Mouse (Mus musculus): ENCODE measurements around the gene Srgap2.

Srgap2 gene

GRCm38 (mm10) chr1:131417821-131418660 is 109.1 kb downstream of the Srgap2 start:
- in situ Hi-C loops (cut with MboI): no loop called here

GRCm38 (mm10) chr1:131417059-131417750 is 109.9 kb downstream of the Srgap2 start:
- in situ Hi-C loops (cut with MboI): no loop called here

- in situ Hi-C loops (cut with MboI): no loop called here
Observed at GRCm38 (mm10) chr1:131403567-131403966, 123.6 kb downstream of the Srgap2 start.

DNA sequence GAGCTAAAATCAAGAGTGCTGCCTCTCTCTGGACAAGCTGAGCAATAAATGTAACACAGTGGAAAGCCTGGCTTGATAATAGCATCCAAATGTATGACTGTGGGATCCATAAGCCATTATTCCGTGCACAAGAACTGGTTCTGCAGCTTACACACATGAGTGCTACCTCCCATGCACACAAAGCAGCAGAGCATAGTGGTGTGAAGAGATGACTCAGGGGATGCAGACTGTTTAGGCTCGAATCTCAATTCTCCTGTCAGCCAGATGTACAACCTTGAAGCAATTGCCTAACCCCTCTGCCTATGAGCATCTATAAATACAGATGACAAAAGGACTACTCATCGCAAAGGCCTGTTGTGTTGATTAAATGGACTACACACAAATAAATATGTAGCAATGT is 126.3 kb downstream of the Srgap2 start:
- in situ Hi-C loops (cut with MboI): no loop called here

DNA sequence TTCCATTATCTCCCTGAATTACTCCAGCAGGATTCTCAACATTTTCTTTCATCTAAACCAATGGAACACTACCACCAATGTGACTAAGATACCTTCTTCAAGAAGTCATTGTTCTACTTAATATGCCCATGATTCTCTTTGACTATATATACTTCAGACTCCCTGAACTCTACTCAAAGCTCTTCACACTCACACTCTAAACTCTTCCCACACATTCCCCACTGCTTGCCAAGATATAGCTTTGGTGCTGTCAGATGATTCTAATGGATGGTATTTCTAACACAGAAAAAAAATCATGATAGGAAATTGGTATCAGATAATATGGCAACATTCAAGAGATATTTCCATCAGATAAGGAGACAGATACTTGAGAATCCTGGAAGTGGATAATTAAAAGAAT is 129.0 kb downstream of the Srgap2 start:
- in situ Hi-C loops (cut with MboI): no loop called here

GRCm38 (mm10) chr1:131384406-131384805 is 142.7 kb downstream of the Srgap2 start:
- in situ Hi-C loops (cut with MboI): no loop called here

DNA sequence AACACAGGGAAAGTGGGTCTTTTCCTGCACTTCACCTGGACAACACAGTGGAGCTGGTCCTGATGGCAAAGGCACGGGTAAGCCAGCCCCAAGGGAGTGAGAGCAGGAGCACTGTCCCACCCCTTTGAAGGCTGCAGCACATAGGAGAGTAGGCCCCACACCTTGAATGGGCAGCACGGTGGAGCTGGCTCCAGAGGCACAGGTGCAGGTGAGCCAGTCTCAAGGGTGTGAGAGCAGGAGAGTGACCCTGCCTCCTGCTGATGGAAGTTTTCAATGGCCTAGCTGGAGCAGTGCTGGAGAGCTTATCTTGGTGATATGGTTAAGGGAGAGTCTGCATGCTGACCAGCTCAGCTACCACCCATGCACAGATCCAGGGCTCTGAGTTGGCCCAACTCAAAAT is 145.0 kb downstream of the Srgap2 start:
- in situ Hi-C loops (cut with MboI): no loop called here

DNA sequence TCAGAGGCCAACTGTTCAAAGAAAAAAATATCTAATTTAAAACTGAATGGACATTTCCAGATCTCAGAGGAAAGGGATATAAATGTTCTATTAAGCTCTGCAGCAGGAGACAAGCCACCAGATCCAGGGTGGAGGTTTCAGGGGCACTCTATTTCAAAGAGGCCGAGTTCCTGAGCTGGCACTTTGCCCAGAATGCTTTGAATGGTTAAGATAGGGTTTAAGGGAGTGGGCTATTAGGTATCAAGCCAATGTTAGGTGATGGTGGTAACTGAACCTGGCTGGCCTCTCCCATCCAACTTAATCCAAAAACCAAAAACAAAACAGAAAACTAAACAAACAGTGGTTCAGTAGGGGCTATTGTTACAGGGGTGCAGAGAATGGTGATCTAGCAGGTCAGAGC is 146.9 kb downstream of the Srgap2 start:
- in situ Hi-C loops (cut with MboI): no loop called here

- in situ Hi-C loops (cut with MboI): no loop called here
Observed at GRCm38 (mm10) chr1:131378914-131379474, 148.2 kb downstream of the Srgap2 start.

- in situ Hi-C loops (cut with MboI): no loop called here
Observed at GRCm38 (mm10) chr1:131378081-131378913, 148.9 kb downstream of the Srgap2 start.

GRCm38 (mm10) chr1:131365832-131366231 is 161.3 kb downstream of the Srgap2 start:
- in situ Hi-C loops (cut with MboI): loop anchor here (10.0 kb wide), 1 partner anchor 179 kb away; no protein-coding TSS in a partner anchor

DNA sequence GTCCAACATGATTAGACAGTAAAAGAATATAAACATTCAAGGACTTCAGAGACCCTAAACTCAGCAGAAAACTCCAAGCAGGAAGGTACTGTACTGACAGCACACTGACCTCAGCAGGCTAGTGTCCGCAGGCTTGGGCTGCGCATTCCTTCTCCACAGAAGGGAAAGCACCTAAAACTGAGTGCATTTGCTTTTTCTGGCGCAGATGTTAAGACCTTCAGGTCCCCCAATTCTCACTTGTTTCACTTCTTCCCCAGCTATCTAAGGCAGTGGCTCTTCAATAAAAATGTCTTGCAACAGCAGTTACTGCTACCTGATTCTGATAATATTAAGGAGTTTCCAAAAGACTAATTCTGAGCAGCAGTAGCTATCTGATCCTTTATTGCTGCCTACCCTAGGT is 162.7 kb downstream of the Srgap2 start:
- in situ Hi-C loops (cut with MboI): loop anchor here (10.0 kb wide), 1 partner anchor 180 kb away; no protein-coding TSS in a partner anchor

DNA sequence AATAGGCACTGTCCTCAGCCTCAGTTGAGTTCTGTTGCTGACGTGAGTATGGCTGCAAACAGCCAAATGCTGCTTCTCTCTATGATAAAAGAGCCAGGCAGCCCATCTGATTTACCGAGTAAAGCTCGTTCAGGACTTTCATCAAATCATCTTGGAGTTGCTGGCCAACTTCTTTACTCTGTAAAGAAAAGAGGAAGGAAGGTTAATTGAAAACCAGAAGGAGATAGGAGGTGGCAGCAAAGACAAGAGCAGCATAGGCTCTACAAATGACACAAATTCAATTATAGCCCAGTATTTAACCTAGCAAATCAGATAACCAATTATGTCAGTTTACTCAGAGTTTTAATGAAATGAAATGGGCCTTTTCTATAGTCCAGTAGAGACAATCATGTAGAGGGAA is 163.3 kb downstream of the Srgap2 start:
- in situ Hi-C loops (cut with MboI): loop anchor here (10.0 kb wide), 1 partner anchor 181 kb away; no protein-coding TSS in a partner anchor

DNA sequence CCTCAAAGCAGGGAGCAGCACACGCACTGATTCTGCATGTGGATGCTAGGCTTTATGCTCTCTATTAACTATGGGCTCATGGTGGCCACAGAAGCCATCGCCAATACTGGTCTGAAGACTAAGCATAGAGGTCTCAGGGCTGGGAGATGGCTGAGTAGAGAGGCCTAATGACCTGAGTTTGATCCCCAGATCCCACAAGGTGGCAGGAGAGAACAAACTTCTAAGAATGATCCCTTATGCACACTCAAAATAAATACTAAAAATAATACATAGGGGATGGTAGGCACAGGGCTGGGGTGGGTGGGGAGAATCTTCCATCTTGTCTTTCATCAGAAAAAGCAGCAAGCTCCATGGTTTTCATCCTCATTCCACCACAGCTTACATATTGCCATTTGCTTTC is 165.1 kb downstream of the Srgap2 start:
- in situ Hi-C loops (cut with MboI): loop anchor here (10.0 kb wide), 1 partner anchor 183 kb away; no protein-coding TSS in a partner anchor

DNA sequence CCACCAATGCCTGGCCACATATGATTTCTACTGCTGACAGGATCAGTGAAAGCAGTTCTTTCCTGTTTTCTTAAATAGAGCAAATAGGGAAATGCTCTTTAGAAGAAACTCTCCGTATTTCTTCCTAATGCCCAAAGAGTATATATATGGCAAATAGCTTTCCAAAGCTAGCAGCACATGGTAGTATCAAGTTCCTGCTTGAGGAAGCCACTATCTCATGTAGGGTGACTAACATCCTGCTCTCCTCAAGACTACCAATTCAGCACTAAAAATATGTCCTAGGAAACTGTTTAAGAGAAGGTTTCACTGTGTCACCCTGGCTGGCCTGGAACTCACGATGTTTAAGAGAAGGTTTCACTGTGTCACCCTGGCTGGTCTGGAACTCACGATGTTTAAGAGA is 166.4 kb downstream of the Srgap2 start:
- in situ Hi-C loops (cut with MboI): loop anchor here (10.0 kb wide), 1 partner anchor 184 kb away; no protein-coding TSS in a partner anchor

- in situ Hi-C loops (cut with MboI): loop anchor here (10.0 kb wide), 1 partner anchor 185 kb away; no protein-coding TSS in a partner anchor
Observed at GRCm38 (mm10) chr1:131359609-131360008, 167.5 kb downstream of the Srgap2 start.

DNA sequence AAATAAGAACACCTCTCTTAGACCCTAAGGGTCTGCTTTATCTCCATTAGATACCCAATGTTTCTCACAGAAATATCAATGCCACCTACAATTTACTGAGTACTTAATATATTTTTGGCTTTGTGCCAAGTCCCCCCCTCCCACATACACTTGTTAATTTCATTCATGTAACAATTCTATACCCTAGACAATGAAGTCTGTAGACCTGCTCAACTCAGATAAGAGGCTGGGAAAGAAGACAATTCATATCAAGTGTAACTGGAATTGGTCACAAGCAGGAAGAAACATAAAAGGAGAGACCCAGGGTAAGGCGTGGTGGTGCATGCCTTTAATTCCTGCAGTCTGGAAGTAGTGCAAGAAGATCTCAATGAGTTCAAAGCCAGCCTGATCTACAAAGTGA is 169.9 kb downstream of the Srgap2 start:
- in situ Hi-C loops (cut with MboI): no loop called here

DNA sequence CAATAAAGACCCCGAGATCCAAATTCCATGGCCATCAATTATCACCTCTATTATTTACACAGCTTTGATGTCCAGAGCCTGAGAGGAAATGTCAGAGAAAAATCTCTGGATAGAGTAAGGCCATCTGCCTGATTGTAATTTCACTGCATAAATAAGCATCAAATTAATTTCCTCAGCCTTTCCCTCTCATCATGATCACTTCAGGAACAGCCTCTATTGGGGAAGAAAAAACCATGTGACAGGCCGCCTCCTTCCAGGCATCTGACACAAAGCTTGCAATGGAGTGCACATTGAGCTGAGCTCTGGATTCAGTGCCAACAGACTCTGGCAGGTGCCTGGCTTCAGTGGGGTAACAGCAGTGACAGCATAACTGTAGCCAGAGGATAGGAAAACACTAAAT is 175.7 kb downstream of the Srgap2 start:
- in situ Hi-C loops (cut with MboI): no loop called here

DNA sequence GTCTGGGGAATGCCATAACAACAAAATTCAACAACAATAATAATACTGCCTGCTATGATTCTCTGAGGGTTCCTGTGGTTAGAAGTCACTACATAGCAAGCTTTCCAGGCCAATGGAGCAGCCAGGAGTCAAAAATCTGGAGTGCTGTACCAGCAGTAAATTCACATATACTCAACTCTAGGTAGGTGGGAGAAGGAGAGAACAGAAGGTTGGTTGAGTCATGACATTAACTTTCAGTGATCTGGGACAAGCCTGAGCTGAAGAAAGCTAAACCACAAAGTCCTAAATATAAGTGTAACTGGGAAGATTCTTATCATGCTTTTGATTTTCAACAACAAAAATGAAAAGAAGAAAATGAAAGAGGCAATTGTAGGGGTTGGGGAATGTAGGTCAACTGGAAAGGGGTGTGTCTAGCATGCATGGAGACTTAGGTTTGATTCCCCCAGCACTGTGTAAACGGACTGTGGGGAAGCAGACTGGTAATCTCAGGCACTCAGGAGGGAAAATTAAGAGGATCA is 177.1 kb downstream of the Srgap2 start:
- in situ Hi-C loops (cut with MboI): no loop called here

DNA sequence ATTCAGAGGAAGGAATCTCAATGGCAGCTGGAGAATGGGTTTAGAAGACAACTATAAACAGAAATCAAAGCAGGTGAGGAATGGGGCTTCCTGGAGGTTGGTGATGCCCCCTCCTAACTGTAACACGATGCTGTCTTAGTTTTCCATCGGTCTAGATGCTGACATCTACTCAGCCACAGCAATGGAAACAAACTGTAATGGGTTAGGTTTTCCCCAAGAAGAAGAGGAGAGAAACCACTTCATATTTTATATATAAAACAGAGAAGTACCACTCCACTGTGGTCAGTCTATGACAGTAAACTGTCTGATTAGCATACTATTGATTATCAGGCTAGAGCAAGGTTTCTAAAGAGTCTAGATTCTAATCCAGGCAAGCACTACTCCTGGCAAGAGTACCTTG is 179.4 kb downstream of the Srgap2 start:
- in situ Hi-C loops (cut with MboI): no loop called here

GRCm38 (mm10) chr1:131346916-131347555 is 180.1 kb downstream of the Srgap2 start:
- in situ Hi-C loops (cut with MboI): no loop called here

Measured in mature B cell (primary cell).